Mouse (Mus musculus) liver, postnatal 0 days (tissue): ENCODE data around the gene Loxl4.

ENCODE experiments used
- CTCF ChIP-seq: sonication (generic); IDR thresholded peaks from 2 replicates; pipeline ENCODE4 v1.5.1; 2016; ENCODE audit warnings: antibody characterized with exemption, low read depth
- EP300 ChIP-seq: IDR thresholded peaks from 2 replicates; pipeline ENCODE4 v1.6.1; 2016; ENCODE audit warnings: antibody characterized with exemption, low read depth, mild to moderate bottlenecking

DNA sequence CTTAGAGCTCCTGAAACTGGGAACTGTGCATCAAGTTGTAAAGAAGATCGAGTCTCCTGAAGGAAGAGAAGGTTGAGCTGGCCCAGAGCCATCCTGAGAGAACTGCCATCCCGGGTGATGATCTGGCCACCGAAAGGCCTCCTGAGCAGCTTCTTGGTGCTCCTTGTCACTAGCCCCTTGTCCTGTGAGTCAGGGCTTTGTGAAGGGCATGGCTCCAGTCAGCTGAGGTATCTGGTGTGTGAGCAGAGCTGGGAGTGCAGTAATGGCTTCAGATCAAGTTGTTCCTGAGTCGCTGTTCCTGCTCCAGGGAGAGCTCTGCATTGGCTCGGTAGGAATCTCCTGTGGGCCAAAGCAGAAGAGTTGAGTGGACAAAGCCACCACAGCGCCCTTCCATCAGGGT lies 17.5 kb downstream of the Loxl4 start:
- TF ChIP-seq CTCF (no peak), EP300 (no peak)
